Mouse (Mus musculus): ENCODE data around the gene Nifk.

Nifk gene

GRCm38 (mm10) chr1:118321661-118322201 is at the start of gene Nifk:
Nifk (plus strand) TSS chr1:118321839.
- peak; percentile 98 for DNase-seq (ENCODE audit: low read depth, low spot score)

- peak; percentile 89 for DNase-seq (ENCODE audit: low read depth, low spot score)
These were observed 46.5 kb upstream of the Nifk start for GRCm38 (mm10) chr1:118275139-118275538.

GRCm38 (mm10) chr1:118292291-118292690 is 29.3 kb upstream of the Nifk start:
- no peak for DNase-seq (ENCODE audit: low read depth, low spot score)

- peak; percentile 17 for DNase-seq (ENCODE audit: low read depth, low spot score)
These were observed 27.4 kb upstream of the Nifk start for GRCm38 (mm10) chr1:118294192-118294591.

GRCm38 (mm10) chr1:118294826-118295225 is 26.8 kb upstream of the Nifk start:
- no peak for DNase-seq (ENCODE audit: low read depth, low spot score)

GRCm38 (mm10) chr1:118296673-118297072 is 25.0 kb upstream of the Nifk start:
- DNase-seq (ENCODE audit: low read depth, low spot score), result no peak

GRCm38 (mm10) chr1:118297719-118298118 is 23.9 kb upstream of the Nifk start:
- no peak for DNase-seq (ENCODE audit: low read depth, low spot score)

GRCm38 (mm10) chr1:118310780-118311621 is 10.6 kb upstream of the Nifk start:
- DNase-seq (ENCODE audit: low read depth, low spot score), result peak; percentile 94

- no peak for DNase-seq (ENCODE audit: low read depth, low spot score)
These were observed 9.9 kb upstream of the Nifk start, which contains the start of gene Tsn for GRCm38 (mm10) chr1:118311622-118312326. Tsn (minus strand) TSS chr1:118311739.

- DNase-seq (ENCODE audit: low read depth, low spot score), result peak; percentile 83
These were observed 943 bp upstream of the Nifk start for GRCm38 (mm10) chr1:118320696-118321095.

GRCm38 (mm10) chr1:118334749-118335713 is 13.4 kb downstream of the Nifk start:
- DNase-seq (ENCODE audit: low read depth, low spot score), result no peak

- peak; percentile 51 for DNase-seq (ENCODE audit: low read depth, low spot score)
These were observed 14.2 kb downstream of the Nifk start for GRCm38 (mm10) chr1:118335847-118336246.

GRCm38 (mm10) chr1:118337921-118338320 is 16.3 kb downstream of the Nifk start:
- no peak for DNase-seq (ENCODE audit: low read depth, low spot score)

- no peak for DNase-seq (ENCODE audit: low read depth, low spot score)
These were observed 22.2 kb downstream of the Nifk start for GRCm38 (mm10) chr1:118343649-118344435.

GRCm38 (mm10) chr1:118349922-118350321 is 28.3 kb downstream of the Nifk start:
- no peak for DNase-seq (ENCODE audit: low read depth, low spot score)

GRCm38 (mm10) chr1:118359071-118359761 is 37.6 kb downstream of the Nifk start:
- no peak for DNase-seq (ENCODE audit: low read depth, low spot score)

- DNase-seq (ENCODE audit: low read depth, low spot score), result peak; percentile 74
These were observed 46.3 kb downstream of the Nifk start for GRCm38 (mm10) chr1:118367970-118368369.

- no peak for DNase-seq (ENCODE audit: low read depth, low spot score)
These were observed 47.3 kb downstream of the Nifk start for GRCm38 (mm10) chr1:118368721-118369461.

- no peak for DNase-seq (ENCODE audit: low read depth, low spot score)
These were observed 56.1 kb downstream of the Nifk start for GRCm38 (mm10) chr1:118377784-118378183.

Data from R1 (cell line).